Mouse (Mus musculus) liver, embryonic 14.5 days (tissue): ENCODE data around the gene Tmem221. TPM values are rescaled to one million over a fixed set of nuclear protein-coding genes. Genes with fewer than 3 reads are reported as not detected.
"Not testable (repeated sequence)": the region's sequence is repeated elsewhere in the genome, so short reads cannot be mapped to it uniquely, and the experiment has no call there.

ENCODE experiments used
- ATAC-seq: fragments of 200-750 bp; cut with Nextera tagmentation; 2 replicates; pipeline ENCODE4 v1.8.0; 2017; ENCODE audit warnings: moderate number of reproducible peaks, mild to moderate bottlenecking, moderate library complexity; ENCODE audit not compliant: insufficient read depth
- DNase-seq, 3 experiments: peaks; one replicate each; pipeline ENCODE4 v3.0.0-alpha.2; 2012 to 2013; ENCODE audit warnings: low read depth in 3 of 3, low spot score in 3 of 3
- H3K27ac ChIP-seq: fragments of 300-500 bp; sonication (generic); 2 replicates; pipeline ENCODE4 v1.5.1; 2014; ENCODE audit warnings: moderate library complexity, mild to moderate bottlenecking, control low read depth, inconsistent platforms
- H3K27me3 ChIP-seq: fragments of 300-500 bp; sonication (generic); 2 replicates; pipeline ENCODE4 v1.6.1; 2014; ENCODE audit warnings: mild to moderate bottlenecking, low read length, moderate library complexity; ENCODE audit not compliant: control insufficient read depth, insufficient read depth
- H3K36me3 ChIP-seq: fragments of 300-500 bp; sonication (generic); replicated peaks from 2 replicates; pipeline ENCODE4 v1.6.1; 2014; ENCODE audit warnings: low read depth; ENCODE audit not compliant: control insufficient read depth, insufficient read depth
- H3K4me1 ChIP-seq, 2 experiments: fragments of 200-500 bp in 1 of 2; fragments of 300-500 bp in 1 of 2; sonication (generic) in 1 of 2; replicated peaks; 2 replicates each; pipeline ENCODE4 v1.6.1; 2012 to 2014; ENCODE audit warnings: antibody characterized with exemption in 1 of 2, inconsistent platforms in 1 of 2, low read length in 1 of 2; ENCODE audit not compliant: control insufficient read depth in 2 of 2, insufficient read depth in 2 of 2
- H3K4me2 ChIP-seq: fragments of 300-500 bp; sonication (generic); 2 replicates; pipeline ENCODE4 v1.6.1; 2014; ENCODE audit warnings: low read depth, mild to moderate bottlenecking, control low read depth, moderate library complexity
- H3K4me3 ChIP-seq, 2 experiments: fragments of 200-500 bp in 1 of 2; fragments of 300-500 bp in 1 of 2; sonication (generic) in 1 of 2; 2 replicates each; pipeline ENCODE4 v1.5.1; 2012 to 2014; ENCODE audit warnings: low read depth in 2 of 2, low read length in 2 of 2, mild to moderate bottlenecking in 2 of 2, control low read depth in 1 of 2, inconsistent platforms in 1 of 2, moderate library complexity in 1 of 2; ENCODE audit not compliant: insufficient read depth in 1 of 2
- H3K9ac ChIP-seq: fragments of 300-500 bp; sonication (generic); replicated peaks from 2 replicates; pipeline ENCODE4 v1.6.1; 2014; ENCODE audit warnings: mild to moderate bottlenecking, control low read depth, moderate library complexity
- H3K9me3 ChIP-seq: fragments of 300-500 bp; sonication (generic); 2 replicates; pipeline ENCODE4 v1.6.1; 2016; ENCODE audit warnings: low read length, mixed read lengths; ENCODE audit not compliant: control insufficient read depth
- CTCF ChIP-seq: IDR thresholded peaks from 2 replicates; pipeline ENCODE4 v1.5.1; 2016; ENCODE audit warnings: antibody characterized with exemption, low read depth, control low read depth
- EP300 ChIP-seq: IDR thresholded peaks from 2 replicates; pipeline ENCODE4 v1.6.1; 2016; ENCODE audit warnings: antibody characterized with exemption, low read depth
- WGBS: fragments of 180-500 bp; shearing (Covaris S2); extraction: QIAGEN DNeasy Blood & Tissue Kit; methylation state at CpG from one replicate; pipeline ENCODE4 v1.1.7; 2014; ENCODE audit not compliant: insufficient replicate concordance; 5-methylcytosine and 5-hydroxymethylcytosine counted together
- polyA plus RNA-seq, 2 experiments: library from polyadenylated mRNA; depleted of rRNA in 1 of 2; stranded (reverse) in 1 of 2; unstranded in 1 of 2; fragments of >200 nt; fragmentation: Nextera tagmentation in 1 of 2; extraction: Ambion mirVana in 1 of 2; gene quantifications; 2 replicates each; pipeline versions ENCODE4 v1.2.1 to v1.2.3; 2012 to 2014

Tmem221 gene
- polyA plus RNA-seq, 2 experiments = 0.25 to 0.39 TPM

- no peaks in the 10 kb centered on the region for H3K27me3 ChIP-seq
- DNase-seq (no peak), ATAC-seq (no peak)
- 63% methylated on average over 5 of the region's 5 CpGs for WGBS
- peak overlapping the region; percentile 65; the same call in 1 of the 2 replicates for H3K4me2 ChIP-seq
- no peaks in the 10 kb centered on the region for H3K36me3 ChIP-seq
- no peaks in the 10 kb centered on the region for H3K9me3 ChIP-seq
- H3K9ac ChIP-seq = no peak overlapping the region
- no peak overlapping the region for H3K4me3 ChIP-seq
- no peak overlapping the region for H3K27ac ChIP-seq
- TF ChIP-seq CTCF (no peak), EP300 (no peak)
- H3K4me1 ChIP-seq = peaks cover 8% of the 10 kb centered on the region in 2 experiments
Measured at GRCm38 (mm10) chr8:71535663-71536062, 23.0 kb downstream of the Tmem221 start.

- no peaks in the 10 kb centered on the region for H3K9me3 ChIP-seq
- DNase-seq = no peak
- H3K27me3 ChIP-seq = no peaks in the 10 kb centered on the region
- no peak overlapping the region for H3K27ac ChIP-seq
- 51% methylated on average over 3 of the region's 3 CpGs for WGBS
- no peak for ATAC-seq
- no peak overlapping the region for H3K9ac ChIP-seq
- H3K36me3 ChIP-seq = no peaks in the 10 kb centered on the region
- H3K4me2 ChIP-seq = no peak overlapping the region
- no peak overlapping the region for H3K4me3 ChIP-seq
- no peak for TF ChIP-seq EP300
- TF ChIP-seq CTCF = peak; percentile 15; the same call in 1 of the 2 replicates
- peaks cover 8% of the 10 kb centered on the region in 2 experiments for H3K4me1 ChIP-seq
Measured at GRCm38 (mm10) chr8:71534263-71534810, 24.3 kb downstream of the Tmem221 start.

- not testable (repeated sequence) for H3K27ac ChIP-seq, H3K9ac ChIP-seq, H3K9me3 ChIP-seq, H3K4me3 ChIP-seq, H3K27me3 ChIP-seq, H3K4me2 ChIP-seq, ATAC-seq, DNase-seq, H3K36me3 ChIP-seq, H3K4me1 ChIP-seq
- TF ChIP-seq CTCF = peak; percentile 43; the same call in 1 of the 2 replicates
- WGBS = 51% methylated on average over 5 of the region's 12 CpGs
Measured at GRCm38 (mm10) chr8:71530735-71531467, 27.8 kb downstream of the Tmem221 start.

- no peak for DNase-seq
Measured at GRCm38 (mm10) chr8:71528362-71529073, 30.2 kb downstream of the Tmem221 start.

More at GRCm38 (mm10) chr8:71528362-71529073, 30.2 kb downstream of the Tmem221 start:
- Histone ChIP-seq H3K36me3 (no peaks in the 10 kb centered on the region), H3K9me3 (no peaks in the 10 kb centered on the region), H3K27ac (no peak overlapping the region), H3K27me3 (peaks cover 15% of the 10 kb centered on the region), H3K4me2 (no peak overlapping the region), H3K4me1 (peaks cover 0 to 5% of the 10 kb centered on the region in 2 experiments; a peak in 2 of 4 replicates), H3K4me3 (no peak overlapping the region), H3K9ac (no peak overlapping the region)
- TF ChIP-seq EP300 (no peak), CTCF (no peak)
- ATAC-seq = peak; percentile 31; the same call in 1 of the 2 replicates
- WGBS = 18% methylated on average over 11 of the region's 11 CpGs
